Mouse (Mus musculus) lung, adult 2 months (tissue): ENCODE results near the gene Usp15. TPM values are rescaled to one million over a fixed set of nuclear protein-coding genes. Genes with fewer than 3 reads are reported as not detected.
A peak's percentile ranks its signal among the peaks of the same experiment; 100 is the strongest.

Source experiments
- DNase-seq: peaks from one replicate; pipeline ENCODE4 v3.0.0; 2022
- H3K4me1 ChIP-seq: fragments of 200-500 bp; 2 replicates; pipeline ENCODE4 v1.6.1; 2011; ENCODE audit warnings: low read length; ENCODE audit not compliant: control insufficient read depth, insufficient read depth
- H3K4me3 ChIP-seq: fragments of 200-500 bp; replicated peaks from 2 replicates; pipeline ENCODE3; 2011; ENCODE audit warnings: low read depth, mild to moderate bottlenecking, control low read depth, low read length; ENCODE audit errors: extremely low read depth
- CTCF ChIP-seq: fragments of 200-500 bp; IDR thresholded peaks from 2 replicates; pipeline ENCODE4 v1.5.1; 2011; ENCODE audit warnings: mild to moderate bottlenecking, low read length, control low read depth; ENCODE audit not compliant: insufficient read depth
- POLR2A ChIP-seq: fragments of 200-500 bp; IDR thresholded peaks from 2 replicates; pipeline ENCODE4 v1.6.1; 2011; ENCODE audit warnings: low read depth, mild to moderate bottlenecking, control low read depth, low read length, borderline replicate concordance; ENCODE audit errors: extremely low read depth
- WGBS: fragments of 180-500 bp; shearing (Covaris S2); methylation state at CpG from one replicate; pipeline ENCODE4 v1.1.7; 2018; 5-methylcytosine and 5-hydroxymethylcytosine counted together
- polyA plus RNA-seq: library from polyadenylated mRNA; depleted of rRNA; stranded (reverse); fragments of >200 nt; gene quantifications from 2 replicates; pipeline ENCODE4 v1.2.3, GENCODE M21; 2012; rRNA removed

The Usp15 gene
- polyA plus RNA-seq, 1 experiment: 8.1 TPM

GRCm38 (mm10) chr10:123057082-123057481, 139.7 kb downstream of the Usp15 start:
- 89% methylated on average over 1 of the region's 1 CpGs for WGBS
- H3K4me3 ChIP-seq: no peak overlapping the region
- TF ChIP-seq POLR2A: no peak
- peak; percentile 2; the same call in 1 of the 2 replicates for TF ChIP-seq CTCF
- DNase-seq: no peak
- peaks cover 13% of the 10 kb centered on the region for H3K4me1 ChIP-seq

- WGBS: 88% methylated on average over 10 of the region's 10 CpGs
- H3K4me1 ChIP-seq: peaks cover 13% of the 10 kb centered on the region
- no peak overlapping the region for H3K4me3 ChIP-seq
- no peak for TF ChIP-seq POLR2A
- no peak for DNase-seq
Measured at GRCm38 (mm10) chr10:123056463-123056862, 140.3 kb downstream of the Usp15 start.

- DNase-seq: no peak
- 67% methylated on average over 9 of the region's 9 CpGs for WGBS
- H3K4me3 ChIP-seq: no peak overlapping the region
- peaks cover 7% of the 10 kb centered on the region for H3K4me1 ChIP-seq
- TF ChIP-seq CTCF (no peak), POLR2A (no peak)
Measured at GRCm38 (mm10) chr10:123055205-123056000, 141.4 kb downstream of the Usp15 start.

Other genes with a start within 250 kb of the Usp15 start
- 47.3 and 69.0 TPM in 2 replicates for gene Mon2, start 120.5 kb downstream of the Usp15 start, polyA plus RNA-seq
- 0.07 TPM in 1 of 2 replicates, not detected in the other for gene Fam19a2, start 67.0 kb upstream of the Usp15 start, polyA plus RNA-seq